Mouse (Mus musculus): ENCODE measurements at regions not wholly inside any gene's neighbourhood (a gene's known extent, or its start where the extent isn't known, plus 50 kb on each side); places are given as distances from the start of the nearest gene placed in this dataset.

DNA sequence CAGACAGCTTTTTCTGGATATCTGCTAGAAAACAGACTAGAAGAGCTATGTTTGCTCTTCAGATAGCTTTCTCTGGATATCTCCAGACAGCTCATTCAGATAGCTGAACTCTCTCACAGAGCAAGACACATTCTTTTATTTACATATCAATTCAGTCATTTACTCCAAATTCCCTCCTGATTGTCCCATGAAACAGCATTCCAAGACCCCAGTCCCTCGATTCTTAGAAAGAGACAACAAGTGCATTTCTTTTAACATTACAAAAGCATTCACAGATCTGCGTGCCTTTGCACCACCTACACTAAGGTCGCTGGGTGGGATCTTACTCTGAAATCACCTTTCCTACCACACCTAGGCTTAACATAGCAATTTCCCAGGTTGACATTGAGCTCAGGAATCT is 1039.5 kb upstream of the Ddx18 start:
- no peaks in the 10 kb centered on the region for H3K36me3 ChIP-seq
- no peak overlapping the region for H3K9ac ChIP-seq
- no peak for ATAC-seq
- 52% methylated on average over 3 of the region's 3 CpGs for WGBS (ENCODE audit: insufficient replicate concordance)
- H3K27ac ChIP-seq = no peak overlapping the region
- no peaks in the 10 kb centered on the region for H3K4me1 ChIP-seq
- no peaks in the 10 kb centered on the region for H3K27me3 ChIP-seq (replicated peaks)
- no peaks in the 10 kb centered on the region for H3K9me3 ChIP-seq (replicated peaks)
- no peak overlapping the region for H3K4me2 ChIP-seq
- H3K4me3 ChIP-seq = no peak overlapping the region

- H3K4me1 ChIP-seq = no peaks in the 10 kb centered on the region
- WGBS (ENCODE audit: insufficient replicate concordance) = 46% methylated on average over 4 of the region's 4 CpGs
Observed at GRCm38 (mm10) chr1:122575954-122576353, 1008.2 kb upstream of the Ddx18 start.

DNA sequence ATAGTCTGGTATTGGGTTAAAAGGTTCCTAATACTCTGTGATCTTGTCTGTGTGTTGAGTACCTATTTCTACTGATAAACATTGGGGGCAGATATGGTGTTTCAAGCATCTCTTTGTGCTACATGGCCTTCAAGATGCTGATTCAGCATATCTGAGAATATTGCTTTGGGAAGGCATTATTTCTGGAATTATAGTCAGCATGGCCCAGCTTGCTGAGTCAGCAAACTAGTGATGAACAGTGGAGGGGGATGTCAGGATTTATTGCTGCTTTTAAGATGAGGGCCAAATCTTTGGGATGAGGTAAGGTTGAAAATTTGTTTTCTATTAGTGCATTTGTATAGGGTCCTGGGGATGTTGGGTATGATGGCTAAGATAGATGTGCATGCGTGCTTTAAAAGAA is 983.8 kb upstream of the Ddx18 start:
- Histone ChIP-seq H3K27me3 (replicated peaks) (no peaks in the 10 kb centered on the region), H3K4me1 (no peaks in the 10 kb centered on the region), H3K9ac (no peak overlapping the region), H3K4me3 (no peak overlapping the region), H3K36me3 (no peaks in the 10 kb centered on the region), H3K27ac (no peak overlapping the region), H3K4me2 (no peak overlapping the region), H3K9me3 (replicated peaks) (no peaks in the 10 kb centered on the region)
- WGBS (ENCODE audit: insufficient replicate concordance) = 82% methylated on average over 1 of the region's 1 CpGs
- ATAC-seq = no peak

More at GRCm38 (mm10) chr1:122575954-122576353, 1008.2 kb upstream of the Ddx18 start:
- no peaks in the 10 kb centered on the region for H3K27me3 ChIP-seq (replicated peaks)
- no peak overlapping the region for H3K4me3 ChIP-seq
- H3K4me2 ChIP-seq = no peak overlapping the region
- no peak overlapping the region for H3K27ac ChIP-seq
- no peaks in the 10 kb centered on the region for H3K9me3 ChIP-seq (replicated peaks)
- H3K36me3 ChIP-seq = no peaks in the 10 kb centered on the region
- H3K9ac ChIP-seq = no peak overlapping the region
- no peak for ATAC-seq

GRCm38 (mm10) chr1:122509580-122509979 is 941.8 kb upstream of the Ddx18 start:
- H3K4me2 ChIP-seq = no peak overlapping the region
- H3K27ac ChIP-seq = no peak overlapping the region
- H3K36me3 ChIP-seq = no peaks in the 10 kb centered on the region
- no peaks in the 10 kb centered on the region for H3K9me3 ChIP-seq (replicated peaks)
- no peak overlapping the region for H3K4me3 ChIP-seq
- H3K4me1 ChIP-seq = no peaks in the 10 kb centered on the region
- H3K9ac ChIP-seq = no peak overlapping the region
- WGBS (ENCODE audit: insufficient replicate concordance) = 39% methylated on average over 2 of the region's 2 CpGs
- ATAC-seq = no peak
- H3K27me3 ChIP-seq (replicated peaks) = no peaks in the 10 kb centered on the region

GRCm38 (mm10) chr1:122501707-122502106 is 933.9 kb upstream of the Ddx18 start:
- no peak for ATAC-seq
- Histone ChIP-seq H3K36me3 (no peaks in the 10 kb centered on the region), H3K4me1 (no peaks in the 10 kb centered on the region), H3K27ac (no peak overlapping the region), H3K27me3 (replicated peaks) (no peaks in the 10 kb centered on the region), H3K4me3 (no peak overlapping the region), H3K9me3 (replicated peaks) (no peaks in the 10 kb centered on the region), H3K9ac (no peak overlapping the region), H3K4me2 (no peak overlapping the region)
- WGBS (ENCODE audit: insufficient replicate concordance) = 55% methylated on average over 4 of the region's 4 CpGs

DNA sequence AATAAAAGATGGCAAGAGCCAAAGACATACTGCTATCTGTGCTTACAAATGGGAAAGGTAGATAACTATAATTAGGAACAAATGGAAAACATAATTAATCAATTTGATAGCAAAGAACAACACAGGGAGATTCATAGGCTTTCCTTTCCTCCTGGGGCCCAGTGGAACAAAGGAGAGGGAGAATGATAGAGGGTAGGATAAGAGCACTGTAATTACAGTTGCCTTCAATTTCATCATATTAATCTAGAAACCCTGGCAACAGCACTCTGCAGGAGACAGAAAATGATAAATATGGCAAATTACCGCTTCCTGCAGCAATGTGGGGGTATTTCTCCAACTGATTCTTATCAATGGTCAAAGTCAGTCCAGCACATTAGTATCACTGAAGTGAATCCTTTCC is 910.2 kb upstream of the Ddx18 start:
- Histone ChIP-seq H3K36me3 (no peaks in the 10 kb centered on the region), H3K27me3 (replicated peaks) (no peaks in the 10 kb centered on the region), H3K27ac (no peak overlapping the region), H3K9ac (no peak overlapping the region), H3K4me2 (no peak overlapping the region), H3K9me3 (replicated peaks) (no peaks in the 10 kb centered on the region), H3K4me3 (no peak overlapping the region), H3K4me1 (no peaks in the 10 kb centered on the region)
- 57% methylated on average over 1 of the region's 1 CpGs for WGBS (ENCODE audit: insufficient replicate concordance)
- ATAC-seq = no peak

DNA sequence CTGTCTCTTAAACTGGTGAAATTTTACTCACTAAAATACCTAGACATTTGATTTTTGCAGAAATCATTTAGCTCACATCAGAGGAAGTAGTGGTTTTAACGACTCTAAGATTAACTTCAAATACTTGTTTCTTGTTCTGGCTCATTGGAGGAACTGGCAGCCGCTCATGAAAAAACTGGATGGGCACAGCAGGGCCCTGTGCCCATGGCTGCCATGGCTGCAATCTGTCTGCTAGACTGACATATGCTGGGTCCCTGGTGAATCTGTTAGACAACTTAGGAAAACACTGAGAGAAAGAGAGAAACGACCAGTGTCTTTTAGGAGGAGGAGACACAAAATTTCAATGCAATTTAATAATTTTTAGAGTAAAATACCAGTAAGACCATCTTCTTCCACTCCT is 896.1 kb upstream of the Ddx18 start:
- H3K4me3 ChIP-seq = no peak overlapping the region
- H3K9ac ChIP-seq = no peak overlapping the region
- WGBS (ENCODE audit: insufficient replicate concordance) = 52% methylated on average over 3 of the region's 3 CpGs
- H3K27ac ChIP-seq = no peak overlapping the region
- ATAC-seq = no peak
- no peaks in the 10 kb centered on the region for H3K36me3 ChIP-seq
- no peaks in the 10 kb centered on the region for H3K4me1 ChIP-seq
- no peaks in the 10 kb centered on the region for H3K9me3 ChIP-seq (replicated peaks)
- H3K4me2 ChIP-seq = no peak overlapping the region
- no peaks in the 10 kb centered on the region for H3K27me3 ChIP-seq (replicated peaks)

DNA sequence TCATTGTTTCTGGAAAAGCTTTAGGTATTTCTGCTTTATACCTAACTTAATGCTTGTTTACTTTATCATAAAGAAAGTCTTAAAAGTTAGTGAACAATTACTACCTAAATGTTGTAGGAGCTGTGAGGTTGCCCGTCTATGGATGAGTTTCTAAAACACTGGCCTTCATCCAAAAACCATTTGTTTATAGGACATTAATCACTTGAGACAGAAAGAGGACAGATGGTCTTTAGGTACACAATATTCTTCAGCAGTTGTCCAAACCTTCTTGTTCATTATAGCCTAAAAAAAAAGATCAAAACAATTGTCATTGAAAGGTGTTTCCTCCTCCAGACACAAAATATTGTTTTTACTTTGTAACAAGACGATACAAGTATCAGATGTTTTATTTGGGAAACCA is 891.3 kb upstream of the Ddx18 start:
- H3K4me3 ChIP-seq = no peak overlapping the region
- ATAC-seq = no peak
- H3K27ac ChIP-seq = no peak overlapping the region
- H3K4me1 ChIP-seq = no peaks in the 10 kb centered on the region
- H3K4me2 ChIP-seq = no peak overlapping the region
- no peaks in the 10 kb centered on the region for H3K27me3 ChIP-seq (replicated peaks)
- 79% methylated on average over 2 of the region's 2 CpGs for WGBS (ENCODE audit: insufficient replicate concordance)
- H3K9ac ChIP-seq = no peak overlapping the region
- no peaks in the 10 kb centered on the region for H3K36me3 ChIP-seq
- no peaks in the 10 kb centered on the region for H3K9me3 ChIP-seq (replicated peaks)

DNA sequence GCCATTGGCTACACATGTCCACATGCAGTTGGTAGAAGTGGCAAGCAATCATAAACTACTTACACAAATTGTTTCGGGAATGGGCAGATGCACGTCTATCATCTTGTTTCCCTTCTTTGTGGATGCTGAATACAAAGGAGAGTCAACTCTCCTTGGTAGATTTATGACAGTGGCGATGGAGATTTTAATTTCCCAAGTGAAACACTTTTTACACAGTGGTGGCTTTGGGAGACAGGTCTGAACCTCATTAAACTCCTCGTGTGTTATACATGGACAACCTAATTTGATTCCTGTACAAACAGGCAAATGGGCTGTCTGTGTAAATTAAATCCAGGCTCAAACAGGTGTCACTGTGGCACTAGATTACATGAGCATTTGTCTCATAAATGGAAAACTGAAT is 887.1 kb upstream of the Ddx18 start:
- no peak overlapping the region for H3K4me2 ChIP-seq
- no peak overlapping the region for H3K27ac ChIP-seq
- no peaks in the 10 kb centered on the region for H3K4me1 ChIP-seq
- no peak for ATAC-seq
- no peaks in the 10 kb centered on the region for H3K36me3 ChIP-seq
- H3K9me3 ChIP-seq (replicated peaks) = no peaks in the 10 kb centered on the region
- 58% methylated on average over 4 of the region's 4 CpGs for WGBS (ENCODE audit: insufficient replicate concordance)
- no peak overlapping the region for H3K4me3 ChIP-seq
- no peak overlapping the region for H3K9ac ChIP-seq
- H3K27me3 ChIP-seq (replicated peaks) = no peaks in the 10 kb centered on the region

DNA sequence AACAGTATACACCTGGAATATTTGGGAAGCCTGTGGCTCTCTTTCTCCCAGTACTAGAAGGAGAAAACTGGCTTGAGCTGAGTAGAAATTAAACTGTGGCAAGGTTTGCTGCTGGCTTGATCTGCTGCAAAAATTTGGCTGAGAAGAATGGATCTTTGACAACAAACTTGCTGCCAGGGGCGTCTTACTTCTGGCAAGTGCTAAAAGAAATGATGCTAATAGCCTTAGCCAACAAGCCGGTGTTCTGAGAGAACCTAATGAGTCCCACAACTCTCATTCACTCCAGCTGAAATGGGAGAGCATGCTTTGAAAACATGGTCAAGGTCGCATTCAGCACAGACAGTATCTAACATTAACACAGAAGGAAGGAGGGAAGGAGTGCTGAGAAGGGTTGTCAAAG is 885.8 kb upstream of the Ddx18 start:
- H3K4me3 ChIP-seq = no peak overlapping the region
- 45% methylated on average over 3 of the region's 3 CpGs for WGBS (ENCODE audit: insufficient replicate concordance)
- H3K27ac ChIP-seq = no peak overlapping the region
- no peaks in the 10 kb centered on the region for H3K4me1 ChIP-seq
- no peaks in the 10 kb centered on the region for H3K9me3 ChIP-seq (replicated peaks)
- H3K9ac ChIP-seq = no peak overlapping the region
- no peak for ATAC-seq
- H3K27me3 ChIP-seq (replicated peaks) = no peaks in the 10 kb centered on the region
- H3K4me2 ChIP-seq = no peak overlapping the region
- H3K36me3 ChIP-seq = no peaks in the 10 kb centered on the region

GRCm38 (mm10) chr1:122439358-122439757 is 871.6 kb upstream of the Ddx18 start:
- Histone ChIP-seq H3K9ac (no peak overlapping the region), H3K27me3 (replicated peaks) (no peaks in the 10 kb centered on the region), H3K36me3 (no peaks in the 10 kb centered on the region), H3K4me2 (no peak overlapping the region), H3K27ac (no peak overlapping the region), H3K4me3 (no peak overlapping the region), H3K9me3 (replicated peaks) (no peaks in the 10 kb centered on the region), H3K4me1 (no peaks in the 10 kb centered on the region)
- ATAC-seq = no peak
- 43% methylated on average over 3 of the region's 3 CpGs for WGBS (ENCODE audit: insufficient replicate concordance)

- Histone ChIP-seq H3K9ac (no peak overlapping the region), H3K4me2 (no peak overlapping the region), H3K9me3 (replicated peaks) (no peaks in the 10 kb centered on the region), H3K4me1 (no peaks in the 10 kb centered on the region), H3K36me3 (no peaks in the 10 kb centered on the region), H3K27me3 (replicated peaks) (no peaks in the 10 kb centered on the region), H3K4me3 (no peak overlapping the region), H3K27ac (no peak overlapping the region)
- no peak for ATAC-seq
- WGBS (ENCODE audit: insufficient replicate concordance) = 54% methylated on average over 2 of the region's 2 CpGs
Observed at GRCm38 (mm10) chr1:122423503-122423902, 855.7 kb upstream of the Ddx18 start.

GRCm38 (mm10) chr1:122396342-122396741 is 828.6 kb upstream of the Ddx18 start:
- Histone ChIP-seq H3K9me3 (replicated peaks) (no peaks in the 10 kb centered on the region), H3K27ac (no peak overlapping the region), H3K36me3 (no peaks in the 10 kb centered on the region), H3K4me3 (no peak overlapping the region), H3K9ac (no peak overlapping the region), H3K27me3 (replicated peaks) (no peaks in the 10 kb centered on the region), H3K4me1 (no peaks in the 10 kb centered on the region), H3K4me2 (no peak overlapping the region)
- WGBS (ENCODE audit: insufficient replicate concordance) = 73% methylated on average over 2 of the region's 2 CpGs
- no peak for ATAC-seq

Measured in liver, embryonic 12.5 days (tissue).